Mouse (Mus musculus) erythroid progenitor cell, adult 5-6 weeks (primary cell): ENCODE results near the gene Smim14. TPM values are rescaled to one million over a fixed set of nuclear protein-coding genes. Genes with fewer than 3 reads are reported as not detected.
A peak's percentile ranks its signal among the peaks of the same experiment; 100 is the strongest.

ENCODE experiments used
- ATAC-seq: replicated peaks from 2 replicates; pipeline ENCODE4 v1.8.0; 2016; ENCODE audit warnings: moderate number of reproducible peaks, mild to moderate bottlenecking, moderate TSS enrichment, inconsistent platforms; ENCODE audit not compliant: poor library complexity, low FRiP score, severe bottlenecking
- total RNA-seq, 2 experiments: library from RNA; stranded (forward) in 1 of 2; stranded (reverse) in 1 of 2; fragments of 150-400 nt in 1 of 2; fragments of 186-747, 209-891 nt in 1 of 2; gene quantifications; 2 replicates each; pipeline versions ENCODE4 v1.2.3 to v1.2.4; 2015 to 2017; ENCODE audit warnings: low replicate concordance in 2 of 2

The Smim14 gene
- total RNA-seq, 2 experiments from 2014 or later: 18.9 to 36.5 TPM

DNA sequence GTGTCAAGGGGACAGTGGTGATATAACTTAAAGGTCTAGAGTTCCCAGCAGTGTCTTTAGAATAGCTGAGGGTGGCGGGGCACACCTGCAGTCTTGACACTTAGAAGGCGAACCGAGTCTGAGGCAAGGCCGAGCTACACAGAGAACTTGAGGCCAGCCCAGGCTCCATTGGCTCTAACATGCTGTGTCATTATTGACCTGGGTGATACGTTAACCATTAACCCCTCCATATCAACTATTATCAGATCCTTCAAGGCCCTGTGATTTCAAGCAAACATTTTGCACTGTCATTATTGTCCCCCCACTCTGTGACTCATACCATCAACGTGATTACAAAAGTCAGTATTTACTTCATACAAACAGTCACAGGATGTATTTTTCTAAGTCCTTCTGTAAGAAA is 112.8 kb downstream of the Smim14 start:
- ATAC-seq: no peak

GRCm38 (mm10) chr5:65422803-65423202 is 114.2 kb downstream of the Smim14 start:
- ATAC-seq: no peak

GRCm38 (mm10) chr5:65420822-65421221 is 116.2 kb downstream of the Smim14 start:
- 0 out of 2 replicates have a peak, but pooled peaks have one; percentile 46 for ATAC-seq

DNA sequence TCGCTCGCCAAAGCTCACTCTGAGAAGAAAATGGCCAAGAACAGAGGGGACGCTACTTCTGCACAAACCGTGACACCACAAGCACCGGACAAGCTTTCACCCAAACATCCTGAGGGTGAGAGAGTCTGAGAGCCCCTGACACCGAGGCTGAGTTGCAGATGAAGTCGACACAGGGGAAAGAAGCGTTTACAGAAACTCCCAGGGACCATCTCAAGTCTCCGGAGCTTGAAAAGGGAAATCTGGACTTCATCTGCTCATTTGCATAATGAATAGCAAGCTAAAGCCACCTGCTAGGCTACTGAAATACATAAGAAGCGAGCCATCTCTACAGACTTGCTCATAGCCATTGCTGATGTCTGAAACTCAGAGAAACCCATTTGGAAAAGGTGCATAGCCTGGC is 117.8 kb downstream of the Smim14 start:
- ATAC-seq: no peak

DNA sequence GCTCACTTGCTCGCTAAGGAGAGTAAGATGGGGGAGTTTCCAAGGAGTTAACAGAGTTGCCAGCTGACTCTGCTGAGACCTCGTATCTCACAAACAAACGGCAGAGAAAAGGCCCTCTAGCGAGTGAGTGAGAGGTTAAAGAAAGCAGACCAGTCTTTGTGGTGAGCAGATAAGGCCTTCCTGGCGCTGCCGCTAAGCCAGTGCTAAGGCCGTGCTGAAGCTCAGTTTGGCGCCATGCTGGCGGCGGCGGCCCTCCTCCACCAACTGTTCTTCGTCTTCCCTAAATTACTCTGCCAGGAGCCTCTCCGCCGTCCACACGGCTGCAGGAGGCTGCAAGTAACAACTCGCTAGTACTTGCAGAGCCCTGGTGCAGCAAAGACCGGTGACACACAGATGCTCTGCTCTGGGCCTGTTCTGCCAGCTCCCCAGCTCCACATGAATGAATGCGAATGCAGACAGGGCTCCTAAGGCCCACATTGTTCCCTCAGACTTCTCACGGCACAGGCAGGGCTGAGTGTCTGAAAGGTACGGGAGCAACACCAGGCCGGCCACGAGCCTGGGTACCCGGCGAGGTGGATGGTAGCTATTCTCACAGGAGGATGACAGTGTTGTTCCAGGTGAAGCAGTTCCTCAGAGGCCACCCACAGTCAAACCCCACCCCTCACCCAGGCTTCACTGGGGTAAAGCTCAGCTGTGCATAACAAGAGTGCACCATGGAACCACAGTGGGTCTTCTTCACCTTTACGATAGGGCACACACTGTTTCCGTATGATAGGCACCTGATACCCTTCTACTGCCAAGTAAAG is 121.1 kb downstream of the Smim14 start:
- ATAC-seq: peak; percentile 97

- ATAC-seq: no peak
Observed at GRCm38 (mm10) chr5:65407989-65408388, 129.0 kb downstream of the Smim14 start.

- peak; percentile 89 for ATAC-seq
Observed at GRCm38 (mm10) chr5:65401251-65401994, 135.6 kb downstream of the Smim14 start.

Other genes starting within 250 kb of the Smim14 start
- 43.2 and 56.2 TPM in 2 replicates for gene Rfc1, start 201.5 kb downstream of the Smim14 start, total RNA-seq (2015; ENCODE audit: low replicate concordance)
- gene Rfc1, start 201.5 kb downstream of the Smim14 start, total RNA-seq (2017; ENCODE audit: low replicate concordance): 43.8 and 79.5 TPM in 2 replicates
- gene Klb, start 188.9 kb downstream of the Smim14 start, total RNA-seq (2015; ENCODE audit: low replicate concordance): not detected in 2 replicates
- gene Klb, start 188.9 kb downstream of the Smim14 start, total RNA-seq (2017; ENCODE audit: low replicate concordance): not detected in 2 replicates
- gene Rpl9, start 145.7 kb downstream of the Smim14 start, total RNA-seq (2015; ENCODE audit: low replicate concordance): 812 and 916 TPM in 2 replicates
- gene Rpl9, start 145.7 kb downstream of the Smim14 start, total RNA-seq (2017; ENCODE audit: low replicate concordance): 392 and 459 TPM in 2 replicates
- gene Lias, start 145.7 kb downstream of the Smim14 start, total RNA-seq (2015; ENCODE audit: low replicate concordance): 30.6 and 33.1 TPM in 2 replicates
- gene Lias, start 145.7 kb downstream of the Smim14 start, total RNA-seq (2017; ENCODE audit: low replicate concordance): 37.1 and 54.7 TPM in 2 replicates
- gene Ugdh, start 101.2 kb downstream of the Smim14 start, total RNA-seq (2015; ENCODE audit: low replicate concordance): 11.9 and 18.0 TPM in 2 replicates
- 4.0 and 17.6 TPM in 2 replicates for gene Ugdh, start 101.2 kb downstream of the Smim14 start, total RNA-seq (2017; ENCODE audit: low replicate concordance)
- gene Gm43552, start 44.4 kb downstream of the Smim14 start, total RNA-seq (2015; ENCODE audit: low replicate concordance): not detected in 2 replicates
- not detected in 2 replicates for gene Gm43552, start 44.4 kb downstream of the Smim14 start, total RNA-seq (2017; ENCODE audit: low replicate concordance)
- 79.6 and 94.1 TPM in 2 replicates for gene Ube2k, start within 50 bp of the Smim14 start, total RNA-seq (2015; ENCODE audit: low replicate concordance)
- gene Ube2k, start within 50 bp of the Smim14 start, total RNA-seq (2017; ENCODE audit: low replicate concordance): 34.3 and 37.0 TPM in 2 replicates
- 216 and 231 TPM in 2 replicates for gene Pds5a, start 161.1 kb upstream of the Smim14 start, total RNA-seq (2015; ENCODE audit: low replicate concordance)
- gene Pds5a, start 161.1 kb upstream of the Smim14 start, total RNA-seq (2017; ENCODE audit: low replicate concordance): 270 and 327 TPM in 2 replicates
- gene N4bp2, start 226.3 kb upstream of the Smim14 start, total RNA-seq (2015; ENCODE audit: low replicate concordance): 53.7 and 59.1 TPM in 2 replicates
- gene N4bp2, start 226.3 kb upstream of the Smim14 start, total RNA-seq (2017; ENCODE audit: low replicate concordance): 32.6 and 50.2 TPM in 2 replicates